Mouse (Mus musculus): ENCODE measurements around the gene Acsl4. TPM values are rescaled to one million over a fixed set of nuclear protein-coding genes. Genes with fewer than 3 reads are reported as not detected.

Acsl4 gene
- polyA plus RNA-seq (2016; fragmentation: Nextera tagmentation; extraction: Ambion mirVana), result 22.0 and 24.3 TPM in 2 replicates

GRCm38 (mm10) chrX:142390247-142390908, at the start of gene Acsl4:
TSS of gene Acsl4 (minus strand) at chrX:142390535.
- H3K9me3 ChIP-seq (replicated peaks), result no peaks in the 10 kb centered on the region
- WGBS, result 21% methylated on average over 45 of the region's 59 CpGs

GRCm38 (mm10) chrX:142437971-142438504, 47.7 kb upstream of the Acsl4 start:
- WGBS, result 36% methylated on average over 4 of the region's 4 CpGs
- no peak overlapping the region for H3K4me3 ChIP-seq
- no peaks in the 10 kb centered on the region for H3K4me1 ChIP-seq
- no peaks in the 10 kb centered on the region for H3K9me3 ChIP-seq (replicated peaks)
- no peaks in the 10 kb centered on the region for H3K36me3 ChIP-seq
- peaks cover 79% of the 10 kb centered on the region for H3K27me3 ChIP-seq (ENCODE audit: low read depth, poor library complexity, severe bottlenecking)
- no peak for DNase-seq (ENCODE audit: low spot score)
- no peak overlapping the region for H3K27ac ChIP-seq (replicated peaks)

More at GRCm38 (mm10) chrX:142390247-142390908, at the start of gene Acsl4:
- DNase-seq (ENCODE audit: low spot score), result peak; percentile 88
- H3K4me1 ChIP-seq, result peaks cover 9% of the 10 kb centered on the region
- peak within 1 kb of the TSS; percentile 67 for H3K4me3 ChIP-seq
- peaks cover 57% of the 10 kb centered on the region for H3K27me3 ChIP-seq (ENCODE audit: low read depth, poor library complexity, severe bottlenecking)
- H3K36me3 ChIP-seq, result no peaks in the 10 kb centered on the region
- peak within 1 kb of the TSS; percentile 90 for H3K27ac ChIP-seq (replicated peaks)

GRCm38 (mm10) chrX:142432846-142433245, 42.5 kb upstream of the Acsl4 start:
- WGBS, result 82% methylated on average over 3 of the region's 3 CpGs
- H3K27me3 ChIP-seq (ENCODE audit: low read depth, poor library complexity, severe bottlenecking), result peaks cover 85% of the 10 kb centered on the region

GRCm38 (mm10) chrX:142427111-142427510, 36.8 kb upstream of the Acsl4 start:
- WGBS, result 78% methylated on average over 4 of the region's 4 CpGs
- peaks cover 84% of the 10 kb centered on the region for H3K27me3 ChIP-seq (ENCODE audit: low read depth, poor library complexity, severe bottlenecking)

More at GRCm38 (mm10) chrX:142432846-142433245, 42.5 kb upstream of the Acsl4 start:
- H3K27ac ChIP-seq (replicated peaks), result no peak overlapping the region
- no peaks in the 10 kb centered on the region for H3K9me3 ChIP-seq (replicated peaks)
- H3K4me1 ChIP-seq, result no peaks in the 10 kb centered on the region
- DNase-seq (ENCODE audit: low spot score), result no peak
- no peak overlapping the region for H3K4me3 ChIP-seq
- H3K36me3 ChIP-seq, result no peaks in the 10 kb centered on the region

GRCm38 (mm10) chrX:142426628-142427027, 36.3 kb upstream of the Acsl4 start:
- Histone ChIP-seq H3K27me3 (ENCODE audit: low read depth, poor library complexity, severe bottlenecking) (peaks cover 82% of the 10 kb centered on the region), H3K4me3 (no peak overlapping the region), H3K27ac (replicated peaks) (no peak overlapping the region), H3K9me3 (replicated peaks) (no peaks in the 10 kb centered on the region), H3K36me3 (no peaks in the 10 kb centered on the region), H3K4me1 (no peaks in the 10 kb centered on the region)
- DNase-seq (ENCODE audit: low spot score), result no peak
- WGBS, result 81% methylated on average over 4 of the region's 4 CpGs

More at GRCm38 (mm10) chrX:142427111-142427510, 36.8 kb upstream of the Acsl4 start:
- DNase-seq (ENCODE audit: low spot score), result no peak
- H3K4me1 ChIP-seq, result no peaks in the 10 kb centered on the region
- no peak overlapping the region for H3K27ac ChIP-seq (replicated peaks)
- no peaks in the 10 kb centered on the region for H3K36me3 ChIP-seq
- H3K9me3 ChIP-seq (replicated peaks), result no peaks in the 10 kb centered on the region
- no peak overlapping the region for H3K4me3 ChIP-seq

- no peaks in the 10 kb centered on the region for H3K9me3 ChIP-seq (replicated peaks)
- H3K27me3 ChIP-seq (ENCODE audit: low read depth, poor library complexity, severe bottlenecking), result peaks cover 84% of the 10 kb centered on the region
- no peaks in the 10 kb centered on the region for H3K36me3 ChIP-seq
- no peak overlapping the region for H3K27ac ChIP-seq (replicated peaks)
- WGBS, result 74% methylated on average over 2 of the region's 2 CpGs
- no peak for DNase-seq (ENCODE audit: low spot score)
- no peaks in the 10 kb centered on the region for H3K4me1 ChIP-seq
- no peak overlapping the region for H3K4me3 ChIP-seq
Observed at GRCm38 (mm10) chrX:142413884-142414283, 23.5 kb upstream of the Acsl4 start.

GRCm38 (mm10) chrX:142410060-142410459, 19.7 kb upstream of the Acsl4 start:
- no peaks in the 10 kb centered on the region for H3K4me1 ChIP-seq
- no peak overlapping the region for H3K27ac ChIP-seq (replicated peaks)
- peaks cover 78% of the 10 kb centered on the region for H3K27me3 ChIP-seq (ENCODE audit: low read depth, poor library complexity, severe bottlenecking)
- H3K4me3 ChIP-seq, result no peak overlapping the region
- H3K9me3 ChIP-seq (replicated peaks), result no peaks in the 10 kb centered on the region
- 81% methylated on average over 3 of the region's 3 CpGs for WGBS
- no peaks in the 10 kb centered on the region for H3K36me3 ChIP-seq
- no peak for DNase-seq (ENCODE audit: low spot score)

- Histone ChIP-seq H3K4me1 (no peaks in the 10 kb centered on the region), H3K9me3 (replicated peaks) (no peaks in the 10 kb centered on the region), H3K4me3 (no peak overlapping the region), H3K27ac (replicated peaks) (no peak overlapping the region), H3K27me3 (ENCODE audit: low read depth, poor library complexity, severe bottlenecking) (peaks cover 70% of the 10 kb centered on the region), H3K36me3 (no peaks in the 10 kb centered on the region)
- no peak for DNase-seq (ENCODE audit: low spot score)
- WGBS, result 90% methylated on average over 3 of the region's 3 CpGs
Observed at GRCm38 (mm10) chrX:142409338-142409737, 19.0 kb upstream of the Acsl4 start.

GRCm38 (mm10) chrX:142403114-142403513, 12.8 kb upstream of the Acsl4 start:
- DNase-seq (ENCODE audit: low spot score), result no peak
- no peak overlapping the region for H3K4me3 ChIP-seq
- peaks cover 64% of the 10 kb centered on the region for H3K27me3 ChIP-seq (ENCODE audit: low read depth, poor library complexity, severe bottlenecking)
- no peaks in the 10 kb centered on the region for H3K36me3 ChIP-seq
- no peaks in the 10 kb centered on the region for H3K9me3 ChIP-seq (replicated peaks)
- no peaks in the 10 kb centered on the region for H3K4me1 ChIP-seq
- no peak overlapping the region for H3K27ac ChIP-seq (replicated peaks)

GRCm38 (mm10) chrX:142398621-142399020, 8.3 kb upstream of the Acsl4 start:
- no peak overlapping the region for H3K27ac ChIP-seq (replicated peaks)
- no peaks in the 10 kb centered on the region for H3K9me3 ChIP-seq (replicated peaks)
- H3K27me3 ChIP-seq (ENCODE audit: low read depth, poor library complexity, severe bottlenecking), result peaks cover 65% of the 10 kb centered on the region
- no peaks in the 10 kb centered on the region for H3K36me3 ChIP-seq
- no peak overlapping the region for H3K4me3 ChIP-seq
- no peak for DNase-seq (ENCODE audit: low spot score)
- 78% methylated on average over 2 of the region's 2 CpGs for whole genome bisulfite sequencing
- H3K4me1 ChIP-seq, result no peaks in the 10 kb centered on the region

- H3K4me1 ChIP-seq, result peaks cover 9% of the 10 kb centered on the region
- DNase-seq (ENCODE audit: low spot score), result no peak
- peaks cover 59% of the 10 kb centered on the region for H3K27me3 ChIP-seq (ENCODE audit: low read depth, poor library complexity, severe bottlenecking)
- 43% methylated on average over 7 of the region's 7 CpGs for WGBS
- H3K27ac ChIP-seq (replicated peaks), result peak overlapping the region; percentile 90
- no peaks in the 10 kb centered on the region for H3K9me3 ChIP-seq (replicated peaks)
- H3K36me3 ChIP-seq, result no peaks in the 10 kb centered on the region
- peak overlapping the region; percentile 67 for H3K4me3 ChIP-seq
Observed at GRCm38 (mm10) chrX:142390909-142391265, 552 bp upstream of the Acsl4 start.

- no peaks in the 10 kb centered on the region for H3K36me3 ChIP-seq
- WGBS, result 18% methylated on average over 22 of the region's 22 CpGs
- H3K4me3 ChIP-seq, result peak overlapping the region; percentile 67
- H3K9me3 ChIP-seq (replicated peaks), result no peaks in the 10 kb centered on the region
- H3K27ac ChIP-seq (replicated peaks), result peak overlapping the region; percentile 90
- DNase-seq (ENCODE audit: low spot score), result peak; percentile 24
- peaks cover 64% of the 10 kb centered on the region for H3K27me3 ChIP-seq (ENCODE audit: low read depth, poor library complexity, severe bottlenecking)
- peaks cover 9% of the 10 kb centered on the region for H3K4me1 ChIP-seq
Observed at GRCm38 (mm10) chrX:142389581-142390159, 665 bp downstream of the Acsl4 start.

GRCm38 (mm10) chrX:142388141-142388540, 2.2 kb downstream of the Acsl4 start:
- WGBS, result 80% methylated on average over 6 of the region's 6 CpGs
- peaks cover 65% of the 10 kb centered on the region for H3K27me3 ChIP-seq (ENCODE audit: low read depth, poor library complexity, severe bottlenecking)

More at GRCm38 (mm10) chrX:142388141-142388540, 2.2 kb downstream of the Acsl4 start:
- Histone ChIP-seq H3K36me3 (no peaks in the 10 kb centered on the region), H3K4me1 (peaks cover 9% of the 10 kb centered on the region), H3K4me3 (no peak overlapping the region), H3K27ac (replicated peaks) (no peak overlapping the region), H3K9me3 (replicated peaks) (no peaks in the 10 kb centered on the region)
- DNase-seq (ENCODE audit: low spot score), result no peak

All from midbrain, embryonic 10.5 days (tissue).